Mouse (Mus musculus) forebrain, embryonic 14.5 days (tissue): ENCODE measurements around the gene Cd69. TPM values are rescaled to one million over a fixed set of nuclear protein-coding genes. Genes with fewer than 3 reads are reported as not detected.

ENCODE experiments used
- ATAC-seq: fragments of 200-750 bp; cut with Nextera tagmentation; 2 replicates; pipeline ENCODE4 v1.8.0; 2017; ENCODE audit warnings: mild to moderate bottlenecking, moderate library complexity
- DNase-seq: peaks from one replicate; pipeline ENCODE4 v3.0.0-alpha.2; 2015; ENCODE audit warnings: low spot score
- H3K27ac ChIP-seq: fragments of 300-500 bp; sonication (generic); 2 replicates; pipeline ENCODE4 v1.5.1; 2014; ENCODE audit warnings: low read depth, mild to moderate bottlenecking, control low read depth, low read length, moderate library complexity
- H3K27me3 ChIP-seq: fragments of 300-500 bp; sonication (generic); replicated peaks from 2 replicates; pipeline ENCODE4 v1.6.1; 2014; ENCODE audit warnings: low read length, control low read depth, mixed read lengths; ENCODE audit not compliant: control insufficient read depth, insufficient read depth
- H3K36me3 ChIP-seq: fragments of 300-500 bp; sonication (generic); 2 replicates; pipeline ENCODE4 v1.6.1; 2014; ENCODE audit warnings: low read length, control low read depth; ENCODE audit not compliant: control insufficient read depth, insufficient read depth
- H3K4me1 ChIP-seq: fragments of 300-500 bp; sonication (generic); 2 replicates; pipeline ENCODE4 v1.6.1; 2014; ENCODE audit warnings: antibody characterized with exemption, low read length, control low read depth; ENCODE audit not compliant: control insufficient read depth, insufficient read depth
- H3K4me2 ChIP-seq: fragments of 300-500 bp; sonication (generic); 2 replicates; pipeline ENCODE4 v1.6.1; 2014; ENCODE audit warnings: mild to moderate bottlenecking, control low read depth, low read length
- H3K4me3 ChIP-seq: fragments of 300-500 bp; sonication (generic); 2 replicates; pipeline ENCODE4 v1.5.1; 2014; ENCODE audit warnings: low read depth, low read length, control low read depth
- H3K9ac ChIP-seq: fragments of 300-500 bp; sonication (generic); 2 replicates; pipeline ENCODE4 v1.6.1; 2014; ENCODE audit warnings: mild to moderate bottlenecking, low read length, control low read depth, moderate library complexity
- H3K9me3 ChIP-seq: fragments of 300-500 bp; sonication (generic); replicated peaks from 2 replicates; pipeline ENCODE4 v1.6.1; 2016; ENCODE audit warnings: low read length, control low read depth, mixed read lengths; ENCODE audit not compliant: control insufficient read depth
- WGBS: fragments of 180-500 bp; shearing (Covaris S2); extraction: QIAGEN DNeasy Blood & Tissue Kit; methylation state at CpG from one replicate; pipeline ENCODE4 v1.1.7; 2014; 5-methylcytosine and 5-hydroxymethylcytosine counted together
- polyA plus RNA-seq: library from polyadenylated mRNA; unstranded; fragments of >200 nt; fragmentation: Nextera tagmentation; extraction: Ambion mirVana; gene quantifications from 2 replicates; pipeline ENCODE4 v1.2.1, GENCODE M21; 2014

The Cd69 gene
- polyA plus RNA-seq, 1 experiment from 2014 or later, result not detected

GRCm38 (mm10) chr6:129222188-129222800, 52.9 kb downstream of the Cd69 start:
- ATAC-seq (no peak), DNase-seq (peak; percentile 11)
- H3K4me2 ChIP-seq, result no peak overlapping the region
- H3K27me3 ChIP-seq, result no peaks in the 10 kb centered on the region
- no peak overlapping the region for H3K4me3 ChIP-seq
- no peak overlapping the region for H3K9ac ChIP-seq
- no peak overlapping the region for H3K27ac ChIP-seq
- 92% methylated on average over 3 of the region's 3 CpGs for WGBS
- no peaks in the 10 kb centered on the region for H3K36me3 ChIP-seq
- no peaks in the 10 kb centered on the region for H3K9me3 ChIP-seq
- H3K4me1 ChIP-seq, result no peaks in the 10 kb centered on the region

- H3K4me1 ChIP-seq, result no peaks in the 10 kb centered on the region
- no peak overlapping the region for H3K9ac ChIP-seq
- ATAC-seq, result no peak
- H3K4me2 ChIP-seq, result no peak overlapping the region
- H3K27me3 ChIP-seq, result no peaks in the 10 kb centered on the region
- no peak overlapping the region for H3K27ac ChIP-seq
- H3K9me3 ChIP-seq, result no peaks in the 10 kb centered on the region
- DNase-seq, result no peak
- WGBS, result 91% methylated on average over 1 of the region's 1 CpGs
- no peaks in the 10 kb centered on the region for H3K36me3 ChIP-seq
- H3K4me3 ChIP-seq, result no peak overlapping the region
These were observed 54.2 kb downstream of the Cd69 start for GRCm38 (mm10) chr6:129221053-129221452.

GRCm38 (mm10) chr6:129219897-129220517, 55.2 kb downstream of the Cd69 start:
- no peaks in the 10 kb centered on the region for H3K9me3 ChIP-seq
- no peaks in the 10 kb centered on the region for H3K4me1 ChIP-seq
- 92% methylated on average over 3 of the region's 3 CpGs for WGBS
- H3K9ac ChIP-seq, result no peak overlapping the region
- no peaks in the 10 kb centered on the region for H3K36me3 ChIP-seq
- ATAC-seq (no peak), DNase-seq (no peak)
- no peak overlapping the region for H3K4me2 ChIP-seq
- H3K27me3 ChIP-seq, result no peaks in the 10 kb centered on the region
- no peak overlapping the region for H3K27ac ChIP-seq
- no peak overlapping the region for H3K4me3 ChIP-seq

GRCm38 (mm10) chr6:129218191-129218696, 57.0 kb downstream of the Cd69 start:
- WGBS, result 88% methylated on average over 5 of the region's 5 CpGs
- no peaks in the 10 kb centered on the region for H3K36me3 ChIP-seq
- H3K4me2 ChIP-seq, result no peak overlapping the region
- no peak overlapping the region for H3K4me3 ChIP-seq
- H3K4me1 ChIP-seq, result no peaks in the 10 kb centered on the region
- no peaks in the 10 kb centered on the region for H3K27me3 ChIP-seq
- no peak overlapping the region for H3K9ac ChIP-seq
- no peak overlapping the region for H3K27ac ChIP-seq
- DNase-seq (no peak), ATAC-seq (no peak)
- H3K9me3 ChIP-seq, result no peaks in the 10 kb centered on the region

Other genes with a start within 250 kb of the Cd69 start
- gene Klrb1f, start 229.5 kb downstream of the Cd69 start, polyA plus RNA-seq, result 0.15 and 0.26 TPM in 2 replicates
- not detected in 2 replicates for gene Clec2e, start 174.5 kb downstream of the Cd69 start, polyA plus RNA-seq
- not detected in 2 replicates for gene Clec2d, start 94.8 kb downstream of the Cd69 start, polyA plus RNA-seq
- gene 4922502D21Rik, start 56.4 kb upstream of the Cd69 start, polyA plus RNA-seq, result not detected in 2 replicates
- gene Clec12a, start 67.3 kb upstream of the Cd69 start, polyA plus RNA-seq, result 0.18 and 0.27 TPM in 2 replicates
- gene Clec12b, start 110.4 kb upstream of the Cd69 start, polyA plus RNA-seq, result not detected in 2 replicates
- gene Clec1b, start 121.9 kb upstream of the Cd69 start, polyA plus RNA-seq, result 1.6 and 2.0 TPM in 2 replicates
- gene Clec9a, start 133.4 kb upstream of the Cd69 start, polyA plus RNA-seq, result 0.10 and 0.19 TPM in 2 replicates
- gene Clec1a, start 176.6 kb upstream of the Cd69 start, polyA plus RNA-seq, result 1.3 and 1.5 TPM in 2 replicates
- gene Olr1, start 231.7 kb upstream of the Cd69 start, polyA plus RNA-seq, result not detected in 2 replicates
- not detected in 2 replicates for gene Tmem52b, start 237.1 kb upstream of the Cd69 start, polyA plus RNA-seq